Mouse (Mus musculus) lung, adult 2 months (tissue): ENCODE results near the gene Pde4d. TPM values are rescaled to one million over a fixed set of nuclear protein-coding genes. Genes with fewer than 3 reads are reported as not detected.

Source experiments
- DNase-seq: peaks from one replicate; pipeline ENCODE4 v3.0.0; 2022
- H3K4me1 ChIP-seq: fragments of 200-500 bp; 2 replicates; pipeline ENCODE4 v1.6.1; 2011; ENCODE audit warnings: low read length; ENCODE audit not compliant: control insufficient read depth, insufficient read depth
- H3K4me3 ChIP-seq: fragments of 200-500 bp; replicated peaks from 2 replicates; pipeline ENCODE3; 2011; ENCODE audit warnings: low read depth, mild to moderate bottlenecking, control low read depth, low read length; ENCODE audit errors: extremely low read depth
- CTCF ChIP-seq: fragments of 200-500 bp; IDR thresholded peaks from 2 replicates; pipeline ENCODE4 v1.5.1; 2011; ENCODE audit warnings: mild to moderate bottlenecking, low read length, control low read depth; ENCODE audit not compliant: insufficient read depth
- POLR2A ChIP-seq: fragments of 200-500 bp; IDR thresholded peaks from 2 replicates; pipeline ENCODE4 v1.6.1; 2011; ENCODE audit warnings: low read depth, mild to moderate bottlenecking, control low read depth, low read length, borderline replicate concordance; ENCODE audit errors: extremely low read depth
- WGBS: fragments of 180-500 bp; shearing (Covaris S2); methylation state at CpG from one replicate; pipeline ENCODE4 v1.1.7; 2018; 5-methylcytosine and 5-hydroxymethylcytosine counted together
- polyA plus RNA-seq: library from polyadenylated mRNA; depleted of rRNA; stranded (reverse); fragments of >200 nt; gene quantifications from 2 replicates; pipeline ENCODE4 v1.2.3, GENCODE M21; 2012

Pde4d gene
- polyA plus RNA-seq, 1 experiment = 20.0 TPM

GRCm38 (mm10) chr13:108542342-108542761, 92.6 kb downstream of the Pde4d start:
- Histone ChIP-seq H3K4me1 (no peaks in the 10 kb centered on the region), H3K4me3 (no peak overlapping the region)
- no peak for DNase-seq
- WGBS = 60% methylated on average over 5 of the region's 5 CpGs
- no peak for TF ChIP-seq POLR2A
- TF ChIP-seq CTCF = no peak

GRCm38 (mm10) chr13:108552288-108552687, 102.5 kb downstream of the Pde4d start:
- DNase-seq = no peak
- H3K4me3 ChIP-seq = no peak overlapping the region
- H3K4me1 ChIP-seq = no peaks in the 10 kb centered on the region
- TF ChIP-seq POLR2A (no peak), CTCF (no peak)
- 53% methylated on average over 5 of the region's 5 CpGs for WGBS

DNA sequence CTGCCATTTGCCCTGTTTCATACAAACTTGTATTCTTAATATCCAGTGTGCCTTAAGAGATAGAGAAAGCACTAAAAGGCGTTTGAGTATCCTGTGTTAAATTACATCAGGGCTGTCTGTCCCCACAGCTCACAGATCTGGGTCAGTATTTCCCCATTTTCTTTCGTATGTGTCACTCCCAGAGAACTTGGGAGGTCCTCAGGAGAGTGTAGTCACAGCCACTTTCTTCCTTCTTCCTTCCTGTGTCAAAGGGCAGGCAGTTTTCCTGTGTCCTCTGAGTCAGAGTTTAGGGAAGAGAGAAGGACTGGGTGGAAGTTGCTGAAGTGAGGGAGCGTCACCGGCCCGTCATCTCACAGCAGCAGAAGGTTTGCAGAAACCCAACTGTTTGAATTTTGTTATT, 103.2 kb downstream of the Pde4d start:
- TF ChIP-seq CTCF (no peak), POLR2A (no peak)
- 39% methylated on average over 5 of the region's 5 CpGs for WGBS
- Histone ChIP-seq H3K4me1 (no peaks in the 10 kb centered on the region), H3K4me3 (no peak overlapping the region)
- no peak for DNase-seq

DNA sequence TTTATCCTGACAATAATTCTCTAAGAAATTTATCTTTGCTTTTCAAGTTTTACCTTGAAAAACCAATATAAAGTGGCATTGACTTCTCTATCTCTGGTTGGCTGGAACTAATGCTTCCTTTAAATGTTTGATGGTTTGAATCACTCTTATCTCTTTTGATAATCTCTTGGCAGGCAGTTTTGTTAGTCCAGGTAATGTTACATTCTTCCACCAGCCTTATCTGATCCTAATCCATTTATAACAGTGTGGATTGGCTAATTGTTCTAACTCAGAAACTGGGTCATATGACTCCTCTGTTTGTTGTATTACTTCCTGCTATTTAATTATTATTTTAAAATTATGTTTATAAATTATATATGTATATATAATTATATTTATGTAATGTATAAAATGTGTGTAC, 105.2 kb downstream of the Pde4d start:
- Histone ChIP-seq H3K4me3 (no peak overlapping the region), H3K4me1 (no peaks in the 10 kb centered on the region)
- TF ChIP-seq CTCF = no peak
- TF ChIP-seq POLR2A = no peak
- no peak for DNase-seq

DNA sequence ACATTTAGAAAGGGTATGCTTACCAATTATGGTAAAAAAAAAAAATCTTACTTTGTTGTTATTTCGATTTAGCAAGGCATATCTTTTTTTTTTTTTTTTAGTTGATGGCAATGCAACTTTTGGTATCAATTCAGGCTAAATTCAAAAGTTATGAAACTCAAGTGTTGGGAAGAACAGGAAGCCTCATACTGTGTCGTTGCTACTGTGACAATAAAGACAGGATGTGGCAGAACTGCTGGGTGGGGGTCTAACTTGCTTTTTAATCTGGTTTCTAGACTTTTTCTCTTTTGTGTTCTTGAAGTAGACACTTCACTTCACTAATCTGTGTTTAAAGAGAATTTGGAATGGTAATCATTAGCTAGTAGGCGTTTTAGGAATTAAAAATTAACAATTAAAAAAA, 147.2 kb downstream of the Pde4d start:
- Histone ChIP-seq H3K4me3 (no peak overlapping the region), H3K4me1 (no peaks in the 10 kb centered on the region)
- whole genome bisulfite sequencing = 44% methylated on average over 3 of the region's 3 CpGs
- no peak for DNase-seq
- TF ChIP-seq CTCF = no peak
- no peak for TF ChIP-seq POLR2A

DNA sequence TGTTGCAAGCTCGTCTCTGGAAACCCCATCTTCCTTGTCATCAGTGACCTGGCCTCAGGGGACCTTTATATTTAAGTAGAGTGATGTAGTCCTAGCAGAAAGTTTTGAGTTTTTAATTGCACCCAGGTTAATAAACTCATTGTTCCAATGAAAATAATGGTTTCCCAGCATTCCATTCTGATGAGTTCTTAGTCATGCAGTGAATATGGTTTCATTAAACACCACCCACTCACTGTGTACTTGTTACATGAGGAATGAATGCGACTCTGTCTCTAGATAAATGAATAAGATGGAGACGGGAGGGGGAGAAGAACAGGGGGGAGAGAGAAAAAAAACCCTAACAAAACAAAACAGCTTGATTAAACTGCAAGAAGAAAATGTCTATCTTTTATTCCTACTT, 148.9 kb downstream of the Pde4d start:
- no peak for DNase-seq
- WGBS = 59% methylated on average over 3 of the region's 3 CpGs
- no peak for TF ChIP-seq POLR2A
- TF ChIP-seq CTCF = no peak
- H3K4me1 ChIP-seq = no peaks in the 10 kb centered on the region
- H3K4me3 ChIP-seq = no peak overlapping the region

GRCm38 (mm10) chr13:108599186-108599900, 149.6 kb downstream of the Pde4d start:
- TF ChIP-seq CTCF = no peak
- TF ChIP-seq POLR2A = no peak
- WGBS = 45% methylated on average over 6 of the region's 6 CpGs
- peak; percentile 22 for DNase-seq
- no peaks in the 10 kb centered on the region for H3K4me1 ChIP-seq
- no peak overlapping the region for H3K4me3 ChIP-seq

DNA sequence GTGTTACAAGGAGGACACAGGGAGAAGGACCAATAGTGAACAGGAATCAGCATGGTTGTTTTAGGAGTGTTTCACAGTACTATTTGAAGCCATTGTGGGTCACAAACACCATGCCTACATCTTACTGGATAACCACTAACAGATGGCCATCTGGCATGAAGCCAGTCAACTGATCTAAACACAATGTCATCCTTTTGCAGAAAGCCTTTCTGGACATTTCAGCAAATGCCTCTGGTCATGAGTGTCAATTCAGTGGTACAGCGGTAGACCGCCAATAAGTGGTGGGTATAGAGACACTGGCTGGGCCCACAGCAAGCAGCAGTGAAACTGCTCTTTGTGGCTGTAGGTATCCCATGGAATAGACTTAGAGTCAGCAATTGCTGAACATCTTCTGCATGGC, 151.3 kb downstream of the Pde4d start:
- WGBS = 85% methylated on average over 2 of the region's 2 CpGs
- Histone ChIP-seq H3K4me3 (no peak overlapping the region), H3K4me1 (no peaks in the 10 kb centered on the region)
- no peak for TF ChIP-seq POLR2A
- TF ChIP-seq CTCF = no peak
- DNase-seq = no peak

DNA sequence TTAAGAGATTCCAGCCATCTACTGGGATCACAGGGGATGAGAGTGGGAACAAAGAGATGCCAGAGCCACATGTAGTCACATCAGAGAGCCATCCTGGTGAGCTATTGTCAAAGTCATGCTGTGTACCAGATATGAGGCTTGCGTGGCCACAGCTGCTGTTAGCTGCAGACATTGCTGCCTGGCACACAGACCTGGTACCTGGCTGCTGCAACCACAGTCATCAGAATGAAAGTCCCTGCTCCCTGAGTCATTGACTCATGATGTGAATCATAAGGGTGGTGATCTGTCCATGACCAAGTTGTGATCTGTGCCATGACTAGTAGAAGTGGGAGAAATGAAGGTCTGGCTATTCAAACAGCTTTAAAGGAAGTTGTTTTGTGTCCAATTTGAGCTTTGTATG, 153.8 kb downstream of the Pde4d start:
- no peak for TF ChIP-seq CTCF
- no peak for TF ChIP-seq POLR2A
- H3K4me3 ChIP-seq = no peak overlapping the region
- DNase-seq = no peak
- 78% methylated on average over 1 of the region's 1 CpGs for WGBS
- H3K4me1 ChIP-seq = no peaks in the 10 kb centered on the region

- Histone ChIP-seq H3K4me1 (no peaks in the 10 kb centered on the region), H3K4me3 (no peak overlapping the region)
- no peak for TF ChIP-seq CTCF
- TF ChIP-seq POLR2A = no peak
- DNase-seq = no peak
These were observed 154.5 kb downstream of the Pde4d start for GRCm38 (mm10) chr13:108604213-108604612.

GRCm38 (mm10) chr13:108618207-108618606, 168.5 kb downstream of the Pde4d start:
- WGBS = 55% methylated on average over 1 of the region's 1 CpGs
- DNase-seq = no peak
- TF ChIP-seq CTCF (no peak), POLR2A (no peak)
- no peak overlapping the region for H3K4me3 ChIP-seq
- no peaks in the 10 kb centered on the region for H3K4me1 ChIP-seq
